ENCODE assay signal across 12 mouse cellular contexts in genomic region chr5:105704573-105704972, GRCm38 (mm10). TPM values are rescaled to one million over a fixed set of nuclear protein-coding genes. Genes with fewer than 3 reads are reported as not detected.
DNase-seq lines count a peak whose midpoint lies in the region; ATAC-seq lines count a peak whose summit lies in the region.
"Had no signal": no experiment of that assay in that cellular context is flagged by ENCODE, and none has a peak within 500 bp of the region (broad histone marks: within the 10 kb centered on the region; RNA-seq: fewer than 3 reads in every experiment).

No protein-coding gene starts in this region.

- WGBS in forebrain, embryonic 13.5 days: 53% methylated on average over 9 of the region's 9 CpGs
- WGBS in forebrain, embryonic 11.5 days: 80% methylated on average over 9 of the region's 9 CpGs
- WGBS in hindbrain, embryonic 15.5 days: 33% methylated on average over 9 of the region's 9 CpGs
- WGBS in hindbrain, embryonic 12.5 days: 61% methylated on average over 9 of the region's 9 CpGs
- 47% methylated on average over 9 of the region's 9 CpGs for WGBS in midbrain, embryonic 15.5 days
- 78% methylated on average over 9 of the region's 9 CpGs for WGBS in midbrain, embryonic 11.5 days

- no peak overlapping the region for H3K4me3 ChIP-seq in forebrain, embryonic 13.5 days
- H3K4me3 ChIP-seq in forebrain, embryonic 11.5 days (ENCODE audit: low read depth, low read length): no peak overlapping the region
- no peak overlapping the region for H3K4me3 ChIP-seq in hindbrain, embryonic 15.5 days
- no peak overlapping the region for H3K4me3 ChIP-seq in hindbrain, embryonic 12.5 days
- no peak overlapping the region for H3K4me3 ChIP-seq in midbrain, embryonic 15.5 days
- H3K4me3 ChIP-seq in midbrain, embryonic 11.5 days (ENCODE audit: low read depth, low read length): no peak overlapping the region
- H3K4me3 ChIP-seq: embryonic facial prominence, embryonic 15.5 days had no signal

- H3K27me3 ChIP-seq in forebrain, embryonic 13.5 days: no peaks in the 10 kb centered on the region
- H3K27me3 ChIP-seq in forebrain, embryonic 11.5 days (ENCODE audit: control insufficient read depth, insufficient read depth, low read length): no peaks in the 10 kb centered on the region
- H3K27me3 ChIP-seq in hindbrain, embryonic 15.5 days: no peaks in the 10 kb centered on the region
- H3K27me3 ChIP-seq in hindbrain, embryonic 12.5 days: no peaks in the 10 kb centered on the region
- no peaks in the 10 kb centered on the region for H3K27me3 ChIP-seq in midbrain, embryonic 15.5 days (replicated peaks)
- no peaks in the 10 kb centered on the region for H3K27me3 ChIP-seq in midbrain, embryonic 11.5 days (ENCODE audit: control insufficient read depth, insufficient read depth, low read length)
- H3K27me3 ChIP-seq: embryonic facial prominence, embryonic 15.5 days had no signal

- H3K4me2 ChIP-seq in forebrain, embryonic 13.5 days: 0 out of 2 replicates have a peak overlapping the region, but pooled peaks have one; percentile 17
- H3K4me2 ChIP-seq in forebrain, embryonic 11.5 days (ENCODE audit: low read depth, low read length, severe bottlenecking): no peak overlapping the region
- no peak overlapping the region for H3K4me2 ChIP-seq in hindbrain, embryonic 15.5 days
- no peak overlapping the region for H3K4me2 ChIP-seq in hindbrain, embryonic 12.5 days (replicated peaks)
- H3K4me2 ChIP-seq in midbrain, embryonic 15.5 days: 0 out of 2 replicates have a peak overlapping the region, but pooled peaks have one; percentile 15
- H3K4me2 ChIP-seq in midbrain, embryonic 11.5 days: no peak overlapping the region
- H3K4me2 ChIP-seq: embryonic facial prominence, embryonic 15.5 days had no signal

- H3K4me1 ChIP-seq in forebrain, embryonic 13.5 days: peaks cover 46% of the 10 kb centered on the region
- H3K4me1 ChIP-seq in forebrain, embryonic 11.5 days (replicated peaks; ENCODE audit: control insufficient read depth, insufficient read depth, low read length): peaks cover 2% of the 10 kb centered on the region; the same call in 1 of the 2 replicates
- H3K4me1 ChIP-seq in hindbrain, embryonic 15.5 days (replicated peaks): peaks cover 54% of the 10 kb centered on the region
- H3K4me1 ChIP-seq in hindbrain, embryonic 12.5 days: peaks cover 43% of the 10 kb centered on the region
- peaks cover 40% of the 10 kb centered on the region for H3K4me1 ChIP-seq in midbrain, embryonic 15.5 days
- peaks cover 15% of the 10 kb centered on the region for H3K4me1 ChIP-seq in midbrain, embryonic 11.5 days (ENCODE audit: control insufficient read depth, insufficient read depth, low read length)

- no peak for DNase-seq in forebrain, embryonic 11.5 days (ENCODE audit: low spot score)
- DNase-seq in midbrain, embryonic 11.5 days (ENCODE audit: low spot score, missing footprints): no peak
- DNase-seq in yolk sac, embryonic 10.5 days (ENCODE audit: low spot score): peak; percentile 21
- no peak for DNase-seq in thymus, postnatal 10 days (ENCODE audit: low spot score in 2 of 2)
- DNase-seq: cerebellum, adult 2 months; retina, postnatal 1 day; thymus, postnatal 4 days had no signal

- H3K27ac ChIP-seq in forebrain, embryonic 13.5 days: no peak overlapping the region
- no peak overlapping the region for H3K27ac ChIP-seq in forebrain, embryonic 11.5 days (ENCODE audit: low read depth, low read length)
- H3K27ac ChIP-seq in hindbrain, embryonic 15.5 days (replicated peaks): peak overlapping the region; percentile 24; the same call in 1 of the 2 replicates
- H3K27ac ChIP-seq in hindbrain, embryonic 12.5 days: no peak overlapping the region
- H3K27ac ChIP-seq in midbrain, embryonic 15.5 days: 0 out of 2 replicates have a peak overlapping the region, but pooled peaks have one; percentile 16
- H3K27ac ChIP-seq in midbrain, embryonic 11.5 days (ENCODE audit: low read depth, low read length): no peak overlapping the region
- H3K27ac ChIP-seq: embryonic facial prominence, embryonic 15.5 days had no signal

- no peak for ATAC-seq in forebrain, embryonic 13.5 days
- ATAC-seq in forebrain, embryonic 11.5 days (replicated peaks; ENCODE audit: low FRiP score): no peak
- no peak for ATAC-seq in hindbrain, embryonic 15.5 days (ENCODE audit: low FRiP score, low read depth)
- ATAC-seq in hindbrain, embryonic 12.5 days (ENCODE audit: low FRiP score): no peak
- no peak for ATAC-seq in midbrain, embryonic 15.5 days (replicated peaks)
- ATAC-seq in midbrain, embryonic 11.5 days (ENCODE audit: low FRiP score): no peak

- no peak overlapping the region for H3K9ac ChIP-seq in forebrain, embryonic 13.5 days
- H3K9ac ChIP-seq in forebrain, embryonic 11.5 days (ENCODE audit: low read length): no peak overlapping the region
- no peak overlapping the region for H3K9ac ChIP-seq in hindbrain, embryonic 15.5 days
- no peak overlapping the region for H3K9ac ChIP-seq in hindbrain, embryonic 12.5 days
- H3K9ac ChIP-seq in midbrain, embryonic 15.5 days: no peak overlapping the region
- H3K9ac ChIP-seq in midbrain, embryonic 11.5 days (ENCODE audit: low read length): no peak overlapping the region
- H3K9ac ChIP-seq: embryonic facial prominence, embryonic 15.5 days had no signal

- H3K9me3 ChIP-seq in forebrain, embryonic 13.5 days (replicated peaks): no peaks in the 10 kb centered on the region
- no peaks in the 10 kb centered on the region for H3K9me3 ChIP-seq in forebrain, embryonic 11.5 days (ENCODE audit: control insufficient read depth, low read length)
- H3K9me3 ChIP-seq in hindbrain, embryonic 15.5 days: no peaks in the 10 kb centered on the region
- no peaks in the 10 kb centered on the region for H3K9me3 ChIP-seq in hindbrain, embryonic 12.5 days (replicated peaks)
- H3K9me3 ChIP-seq in midbrain, embryonic 15.5 days: no peaks in the 10 kb centered on the region
- no peaks in the 10 kb centered on the region for H3K9me3 ChIP-seq in midbrain, embryonic 11.5 days (ENCODE audit: control insufficient read depth, low read length)
- H3K9me3 ChIP-seq: embryonic facial prominence, embryonic 15.5 days had no signal

- peaks cover 5% of the 10 kb centered on the region; the same call in 1 of the 2 replicates for H3K36me3 ChIP-seq in forebrain, embryonic 13.5 days (ENCODE audit: poor library complexity, severe bottlenecking)
- H3K36me3 ChIP-seq in forebrain, embryonic 11.5 days (ENCODE audit: control insufficient read depth, insufficient read depth, low read length): no peaks in the 10 kb centered on the region; the same call in 1 of the 2 replicates
- H3K36me3 ChIP-seq in hindbrain, embryonic 15.5 days: no peaks in the 10 kb centered on the region
- peaks cover 5% of the 10 kb centered on the region; the same call in 1 of the 2 replicates for H3K36me3 ChIP-seq in hindbrain, embryonic 12.5 days
- no peaks in the 10 kb centered on the region for H3K36me3 ChIP-seq in midbrain, embryonic 15.5 days (replicated peaks)
- H3K36me3 ChIP-seq in midbrain, embryonic 11.5 days (ENCODE audit: control insufficient read depth, insufficient read depth, low read length): no peaks in the 10 kb centered on the region
- H3K36me3 ChIP-seq: embryonic facial prominence, embryonic 15.5 days had no signal

RNA-seq across cellular contexts. Expression of gene Lrrc8d, which starts 4.8 kb away (rescaled TPM):
- 27.2 and 27.3 TPM in 2 replicates for polyA plus RNA-seq in forebrain, embryonic 13.5 days (2015; fragmentation: Nextera tagmentation; extraction: Ambion mirVana)
- 26.8 and 28.9 TPM in 2 replicates for polyA plus RNA-seq in forebrain, embryonic 11.5 days (2014; fragmentation: Nextera tagmentation; extraction: Ambion mirVana)
- polyA plus RNA-seq in hindbrain, embryonic 15.5 days (2015; fragmentation: Nextera tagmentation; extraction: Ambion mirVana): 29.7 and 35.6 TPM in 2 replicates
- 35.0 and 35.9 TPM in 2 replicates for polyA plus RNA-seq in hindbrain, embryonic 12.5 days (2016; fragmentation: Nextera tagmentation; extraction: Ambion mirVana)
- 32.5 and 37.1 TPM in 2 replicates for polyA plus RNA-seq in midbrain, embryonic 15.5 days (2015; fragmentation: Nextera tagmentation; extraction: Ambion mirVana)
- 24.5 and 28.8 TPM in 2 replicates for polyA plus RNA-seq in midbrain, embryonic 11.5 days (2014; fragmentation: Nextera tagmentation; extraction: Ambion mirVana)

Comparison
In these comparisons a context has a peak if more than half of its experiments do, and no peak if none do; other contexts are left out.
1. H3K27ac ChIP-seq: peak in hindbrain, embryonic 15.5 days (single experiment) and midbrain, embryonic 15.5 days (single experiment); none in forebrain, embryonic 13.5 days (single experiment), forebrain, embryonic 11.5 days (single experiment), hindbrain, embryonic 12.5 days (single experiment) and midbrain, embryonic 11.5 days (single experiment).
2. H3K4me2 ChIP-seq: peak in forebrain, embryonic 13.5 days (single experiment) and midbrain, embryonic 15.5 days (single experiment); none in forebrain, embryonic 11.5 days (single experiment), hindbrain, embryonic 15.5 days (single experiment), hindbrain, embryonic 12.5 days (single experiment) and midbrain, embryonic 11.5 days (single experiment).